Mouse (Mus musculus) kidney, embryonic 16.5 days (tissue): Measurements from ENCODE around the gene Iqcf3. TPM values are rescaled to one million over a fixed set of nuclear protein-coding genes. Genes with fewer than 3 reads are reported as not detected.

Experiments used
- ATAC-seq: fragments of 200-750 bp; cut with Nextera tagmentation; 2 replicates; pipeline ENCODE4 v1.8.0; 2017; ENCODE audit warnings: moderate TSS enrichment; ENCODE audit not compliant: low FRiP score, low TSS enrichment
- H3K27ac ChIP-seq: fragments of 300-500 bp; sonication (generic); 2 replicates; pipeline ENCODE4 v1.5.1; 2014; ENCODE audit warnings: low read length
- H3K27me3 ChIP-seq: fragments of 300-500 bp; sonication (generic); 2 replicates; pipeline ENCODE4 v1.6.1; 2014; ENCODE audit warnings: low read length, control low read depth, mixed read lengths; ENCODE audit not compliant: insufficient read depth
- H3K36me3 ChIP-seq: fragments of 300-500 bp; sonication (generic); 2 replicates; pipeline ENCODE4 v1.6.1; 2014; ENCODE audit warnings: low read length, control low read depth, mixed read lengths; ENCODE audit not compliant: insufficient read depth
- H3K4me1 ChIP-seq: fragments of 300-500 bp; sonication (generic); 2 replicates; pipeline ENCODE4 v1.6.1; 2014; ENCODE audit warnings: low read length, control low read depth, mixed read lengths; ENCODE audit not compliant: insufficient read depth
- H3K4me2 ChIP-seq: fragments of 300-500 bp; sonication (generic); replicated peaks from 2 replicates; pipeline ENCODE4 v1.6.1; 2014; ENCODE audit warnings: low read depth, low read length
- H3K4me3 ChIP-seq: fragments of 300-500 bp; sonication (generic); 2 replicates; pipeline ENCODE4 v1.5.1; 2014; ENCODE audit warnings: mild to moderate bottlenecking, low read length
- H3K9ac ChIP-seq: fragments of 300-500 bp; sonication (generic); replicated peaks from 2 replicates; pipeline ENCODE4 v1.6.1; 2014; ENCODE audit warnings: low read length
- H3K9me3 ChIP-seq: fragments of 300-500 bp; sonication (generic); 2 replicates; pipeline ENCODE4 v1.6.1; 2016; ENCODE audit warnings: low read length, control low read depth
- WGBS: fragments of 180-500 bp; shearing (Covaris S2); extraction: QIAGEN DNeasy Blood & Tissue Kit; methylation state at CpG from one replicate; pipeline ENCODE4 v1.1.7; 2014; 5-methylcytosine and 5-hydroxymethylcytosine counted together
- polyA plus RNA-seq: library from polyadenylated mRNA; unstranded; fragments of >200 nt; fragmentation: Nextera tagmentation; extraction: Ambion mirVana; gene quantifications from 2 replicates; pipeline ENCODE4 v1.2.1, GENCODE M21; 2015

The Iqcf3 gene
- polyA plus RNA-seq, 1 experiment from 2014 or later, result not detected

DNA sequence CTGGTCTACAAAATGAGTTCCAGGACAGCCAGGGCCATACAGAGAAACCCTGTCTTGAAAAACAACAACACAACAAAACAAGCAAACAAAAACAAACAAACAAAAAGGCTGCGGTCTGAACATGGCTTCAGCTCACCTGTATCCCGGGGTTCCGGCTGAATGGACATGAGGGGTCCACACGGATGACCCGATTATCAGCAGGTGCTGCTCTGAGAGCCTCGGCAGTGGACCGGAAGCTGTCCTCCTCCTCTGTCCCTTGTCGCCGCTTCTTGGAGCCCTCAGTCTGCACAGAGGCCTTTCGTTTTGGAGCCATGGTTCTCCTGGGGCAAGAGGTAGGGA is 85.8 kb downstream of the Iqcf3 start, which contains the start of gene Rrp9:
Gene Rrp9 (plus strand): TSS at position 301 of the 339 bp plus-strand sequence.
- Histone ChIP-seq H3K4me2 (peak within 1 kb of the TSS; percentile 37), H3K9ac (peak within 1 kb of the TSS; percentile 55), H3K27ac (peak within 1 kb of the TSS; percentile 63), H3K4me3 (peak within 1 kb of the TSS; percentile 3), H3K36me3 (peaks cover 2% of the 10 kb centered on the region), H3K9me3 (no peaks in the 10 kb centered on the region), H3K27me3 (no peaks in the 10 kb centered on the region), H3K4me1 (peaks cover 45% of the 10 kb centered on the region)
- 83% methylated on average over 10 of the region's 10 CpGs for WGBS
- ATAC-seq, result no peak

DNA sequence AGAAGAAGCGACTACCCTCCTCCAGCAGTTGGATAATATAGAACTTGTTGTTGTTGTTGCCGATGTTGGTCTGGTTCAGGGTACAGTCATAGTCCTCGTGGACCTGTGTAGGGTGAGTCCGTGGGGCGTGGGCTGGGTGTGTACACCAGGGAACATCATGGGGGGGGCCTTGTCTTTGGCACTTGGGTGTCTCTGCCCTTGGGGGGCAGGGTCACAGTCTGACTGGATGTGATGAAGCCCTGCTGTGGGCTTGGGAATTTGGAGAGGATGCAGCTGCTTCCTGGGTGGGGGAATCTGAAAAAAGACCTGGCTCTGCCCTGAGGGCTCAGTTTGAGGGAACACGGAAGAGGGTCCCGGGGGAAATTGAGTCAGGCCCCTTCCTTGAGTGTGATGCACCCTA is 86.4 kb downstream of the Iqcf3 start:
- no peak overlapping the region for H3K27ac ChIP-seq
- ATAC-seq, result no peak
- WGBS, result 74% methylated on average over 7 of the region's 7 CpGs
- H3K9ac ChIP-seq, result peak overlapping the region; percentile 29
- H3K4me1 ChIP-seq, result peaks cover 45% of the 10 kb centered on the region
- no peaks in the 10 kb centered on the region for H3K27me3 ChIP-seq
- H3K4me3 ChIP-seq, result no peak overlapping the region
- H3K36me3 ChIP-seq, result no peaks in the 10 kb centered on the region
- no peak overlapping the region for H3K4me2 ChIP-seq
- no peaks in the 10 kb centered on the region for H3K9me3 ChIP-seq

DNA sequence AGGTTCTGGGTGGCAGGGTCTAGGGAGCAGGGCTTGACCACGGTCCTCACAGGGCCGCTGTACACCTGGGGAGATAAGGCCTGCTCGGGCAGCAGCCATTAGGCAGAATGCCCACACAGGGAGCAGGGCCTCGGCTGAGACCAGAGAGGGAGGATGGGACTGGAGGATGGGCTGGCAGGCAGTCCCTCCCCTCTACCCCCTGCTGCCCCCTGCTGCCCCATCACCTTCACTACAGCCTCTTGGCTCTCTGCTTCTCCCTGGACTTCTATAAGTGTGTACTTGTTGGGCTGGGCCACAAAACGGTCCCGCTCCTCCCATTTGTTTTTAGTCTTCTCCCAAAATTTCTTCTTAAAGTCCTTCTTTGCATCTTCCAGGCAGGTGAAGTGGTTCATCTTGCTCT is 87.0 kb downstream of the Iqcf3 start:
- Histone ChIP-seq H3K4me2 (0 out of 2 replicates have a peak overlapping the region, but pooled peaks have one; percentile 15), H3K4me1 (peaks cover 45% of the 10 kb centered on the region), H3K4me3 (no peak overlapping the region), H3K9ac (peak overlapping the region; percentile 47), H3K9me3 (no peaks in the 10 kb centered on the region), H3K27me3 (no peaks in the 10 kb centered on the region), H3K36me3 (no peaks in the 10 kb centered on the region), H3K27ac (no peak overlapping the region)
- peak; percentile 5 for ATAC-seq
- 5% methylated on average over 6 of the region's 6 CpGs for WGBS

DNA sequence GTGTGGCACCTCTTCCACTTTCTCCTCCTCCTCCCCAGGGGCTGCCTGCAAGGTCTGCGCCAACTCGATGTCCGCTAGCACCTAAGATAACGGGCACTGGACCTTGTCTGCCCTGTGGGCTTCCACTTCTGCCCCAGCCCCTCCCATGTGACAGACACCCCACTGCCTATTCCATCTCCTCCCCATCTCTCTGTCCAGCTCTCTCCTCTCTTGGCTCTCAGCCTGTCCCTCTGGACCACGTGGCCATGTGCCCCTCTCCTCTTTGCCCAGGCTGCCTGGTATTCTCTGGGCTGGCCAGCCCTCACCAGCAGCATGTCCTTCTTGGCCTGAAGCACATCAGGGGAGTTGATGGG is 87.7 kb downstream of the Iqcf3 start:
- no peak overlapping the region for H3K27ac ChIP-seq
- H3K27me3 ChIP-seq, result no peaks in the 10 kb centered on the region
- no peak overlapping the region for H3K4me2 ChIP-seq
- no peak overlapping the region for H3K9ac ChIP-seq
- H3K4me1 ChIP-seq, result peaks cover 45% of the 10 kb centered on the region
- no peaks in the 10 kb centered on the region for H3K36me3 ChIP-seq
- no peak for ATAC-seq
- no peak overlapping the region for H3K4me3 ChIP-seq
- WGBS, result 78% methylated on average over 5 of the region's 5 CpGs
- no peaks in the 10 kb centered on the region for H3K9me3 ChIP-seq

DNA sequence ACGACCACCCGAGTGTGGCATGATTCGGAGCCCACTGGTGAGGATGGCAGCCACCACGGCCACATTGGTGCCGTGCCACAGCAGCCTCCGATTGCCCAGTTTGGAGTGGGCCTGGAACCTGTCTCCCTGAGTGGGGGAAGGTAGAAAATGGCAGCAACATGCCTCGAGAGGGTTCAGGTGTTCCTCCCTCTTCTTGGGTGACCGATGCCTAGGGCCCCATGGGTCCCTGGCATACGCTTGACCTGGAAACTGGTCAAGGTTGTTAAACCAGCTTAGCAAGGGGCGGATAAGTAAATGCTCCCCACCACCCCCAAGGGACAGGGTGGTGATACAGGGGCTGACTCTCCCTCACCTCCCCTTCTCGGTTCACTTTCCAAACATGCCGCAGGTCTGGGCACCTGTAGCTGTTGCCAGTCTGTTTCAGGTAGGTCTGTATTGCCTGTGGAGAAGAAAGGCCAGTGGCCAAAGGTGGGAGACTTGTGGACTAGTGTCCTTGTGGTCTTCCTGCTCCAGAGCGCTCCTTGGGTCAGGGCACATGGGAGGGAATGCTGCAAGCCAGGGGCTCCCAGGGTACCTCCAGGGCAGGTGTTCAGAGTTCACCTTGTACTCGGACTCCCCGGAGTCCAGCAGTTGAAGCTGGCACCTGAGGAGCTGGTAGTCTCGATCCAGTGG is 88.2 kb downstream of the Iqcf3 start:
- Histone ChIP-seq H3K9me3 (no peaks in the 10 kb centered on the region), H3K4me3 (no peak overlapping the region), H3K36me3 (no peaks in the 10 kb centered on the region), H3K27me3 (no peaks in the 10 kb centered on the region), H3K4me2 (no peak overlapping the region), H3K4me1 (peaks cover 42% of the 10 kb centered on the region), H3K9ac (0 out of 2 replicates have a peak overlapping the region, but pooled peaks have one; percentile 31), H3K27ac (no peak overlapping the region)
- 88% methylated on average over 16 of the region's 16 CpGs for WGBS
- no peak for ATAC-seq

DNA sequence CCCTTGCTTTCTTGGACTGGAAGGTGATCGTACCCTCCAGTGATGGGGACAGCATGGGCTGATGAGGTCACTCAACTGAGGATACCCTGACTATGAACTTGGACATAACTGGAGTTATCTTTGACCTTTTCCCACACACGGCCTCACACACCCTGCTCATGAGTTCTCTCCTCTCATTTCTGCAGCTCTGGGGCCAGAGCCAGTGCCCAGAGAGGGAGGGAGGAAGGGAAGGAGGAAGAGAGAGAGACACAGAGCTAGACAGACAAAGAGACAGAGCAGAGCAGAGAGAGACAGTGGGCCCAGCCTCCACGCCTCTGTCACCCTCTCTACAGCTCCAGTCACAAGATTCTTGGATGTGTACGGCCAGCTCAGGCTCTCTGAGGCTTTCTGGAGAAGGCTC is 89.1 kb downstream of the Iqcf3 start:
- Histone ChIP-seq H3K27ac (0 out of 2 replicates have a peak overlapping the region, but pooled peaks have one; percentile 13), H3K4me2 (peak overlapping the region; percentile 41; the same call in 1 of the 2 replicates), H3K27me3 (no peaks in the 10 kb centered on the region), H3K9ac (peak overlapping the region; percentile 31), H3K9me3 (no peaks in the 10 kb centered on the region), H3K36me3 (no peaks in the 10 kb centered on the region), H3K4me1 (peaks cover 34% of the 10 kb centered on the region), H3K4me3 (no peak overlapping the region)
- 67% methylated on average over 4 of the region's 4 CpGs for WGBS
- no peak for ATAC-seq

DNA sequence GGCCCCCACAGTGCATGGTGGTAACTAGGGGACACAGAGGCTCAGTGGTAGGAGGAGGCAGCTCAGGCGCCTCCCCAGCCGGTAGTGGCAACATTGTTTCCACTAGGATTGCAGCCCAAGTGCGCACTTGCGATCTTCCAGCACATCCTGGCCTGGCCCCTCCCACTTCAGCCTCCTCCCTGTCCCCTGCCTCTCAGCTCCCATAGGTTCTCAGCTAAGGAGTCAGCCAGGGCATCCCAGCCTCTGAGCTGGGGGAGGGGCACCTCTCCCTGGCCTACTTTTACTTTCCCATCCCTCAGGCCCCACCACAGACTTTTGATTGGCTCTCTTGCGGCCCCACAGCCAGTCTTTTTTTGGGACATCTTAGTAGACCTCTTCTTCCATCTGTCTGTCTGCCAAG is 89.5 kb downstream of the Iqcf3 start:
- Histone ChIP-seq H3K4me1 (peaks cover 34% of the 10 kb centered on the region), H3K9me3 (no peaks in the 10 kb centered on the region), H3K36me3 (no peaks in the 10 kb centered on the region), H3K9ac (no peak overlapping the region; the same call in 1 of the 2 replicates), H3K4me2 (peak overlapping the region; percentile 41), H3K27ac (0 out of 2 replicates have a peak overlapping the region, but pooled peaks have one; percentile 13), H3K27me3 (no peaks in the 10 kb centered on the region), H3K4me3 (peak overlapping the region; percentile 21; the same call in 1 of the 2 replicates)
- ATAC-seq, result 0 out of 2 replicates have a peak, but pooled peaks have one; percentile 5
- WGBS, result 19% methylated on average over 5 of the region's 5 CpGs

DNA sequence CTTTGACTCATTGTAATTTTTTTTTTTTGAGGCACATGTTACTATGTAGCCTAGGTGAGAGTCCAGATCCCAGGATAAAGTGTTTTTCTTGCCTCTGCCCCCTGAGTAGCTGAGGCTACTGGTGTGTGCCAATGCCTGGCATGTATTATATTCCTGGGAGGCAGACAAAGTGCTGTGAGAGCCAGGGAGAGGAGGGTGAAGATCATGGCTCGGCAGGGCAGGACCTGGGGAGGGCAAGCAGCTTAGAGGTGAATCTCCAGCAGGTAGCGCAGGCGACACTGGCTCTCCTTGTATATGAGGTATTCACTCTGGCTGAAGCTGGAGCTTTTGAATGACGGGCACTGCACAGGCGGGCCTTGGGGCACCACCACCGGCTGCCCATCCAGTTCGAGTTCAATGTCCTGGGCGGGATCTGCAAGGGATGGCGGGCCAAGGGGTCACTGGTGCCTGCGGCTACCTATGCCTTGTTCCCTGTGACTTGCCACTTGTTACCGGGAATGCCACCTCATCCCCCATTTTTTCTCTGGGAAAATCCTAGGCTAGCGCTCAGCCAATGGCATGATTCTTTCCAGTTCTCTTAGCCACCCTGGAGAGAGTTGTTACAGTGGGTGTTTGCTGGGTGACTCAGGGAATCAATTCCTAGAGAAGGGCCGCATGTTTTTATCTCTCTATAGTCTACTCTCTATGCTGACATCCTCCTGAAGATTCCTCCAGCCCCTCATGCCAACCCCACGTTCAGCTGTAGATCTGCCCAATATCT is 90.3 kb downstream of the Iqcf3 start:
- H3K27me3 ChIP-seq, result no peaks in the 10 kb centered on the region
- H3K4me3 ChIP-seq, result 0 out of 2 replicates have a peak overlapping the region, but pooled peaks have one; percentile 21
- no peak overlapping the region for H3K27ac ChIP-seq
- peak overlapping the region; percentile 41 for H3K4me2 ChIP-seq
- H3K9ac ChIP-seq, result no peak overlapping the region; the same call in 1 of the 2 replicates
- no peaks in the 10 kb centered on the region for H3K9me3 ChIP-seq
- WGBS, result 70% methylated on average over 14 of the region's 14 CpGs
- no peaks in the 10 kb centered on the region for H3K36me3 ChIP-seq
- peaks cover 31% of the 10 kb centered on the region for H3K4me1 ChIP-seq
- ATAC-seq, result no peak

DNA sequence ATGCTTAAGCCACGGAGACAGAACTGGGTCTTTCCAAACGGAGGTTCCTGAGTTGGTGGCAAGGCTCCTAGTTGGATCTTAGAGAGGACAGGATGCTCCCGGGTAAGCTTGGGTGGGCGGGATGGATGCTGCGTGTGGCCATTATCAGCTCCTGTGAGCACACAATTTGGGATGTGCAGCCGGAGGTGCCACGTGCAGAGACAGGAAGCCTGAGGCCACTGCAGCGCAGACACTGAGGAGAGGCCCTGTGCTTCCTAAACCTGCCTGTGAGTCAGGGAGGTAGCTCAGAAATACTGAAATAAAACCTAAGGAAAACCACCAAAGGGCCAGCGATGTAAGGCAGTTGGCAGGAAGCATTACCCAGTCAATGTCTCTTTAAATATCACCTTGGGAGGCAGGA is 91.7 kb downstream of the Iqcf3 start:
- H3K9me3 ChIP-seq, result no peaks in the 10 kb centered on the region
- H3K36me3 ChIP-seq, result no peaks in the 10 kb centered on the region
- H3K4me3 ChIP-seq, result no peak overlapping the region
- no peak overlapping the region for H3K9ac ChIP-seq
- H3K27me3 ChIP-seq, result no peaks in the 10 kb centered on the region
- ATAC-seq, result no peak
- peaks cover 28% of the 10 kb centered on the region for H3K4me1 ChIP-seq
- no peak overlapping the region for H3K27ac ChIP-seq
- WGBS, result 63% methylated on average over 9 of the region's 9 CpGs
- H3K4me2 ChIP-seq, result no peak overlapping the region

DNA sequence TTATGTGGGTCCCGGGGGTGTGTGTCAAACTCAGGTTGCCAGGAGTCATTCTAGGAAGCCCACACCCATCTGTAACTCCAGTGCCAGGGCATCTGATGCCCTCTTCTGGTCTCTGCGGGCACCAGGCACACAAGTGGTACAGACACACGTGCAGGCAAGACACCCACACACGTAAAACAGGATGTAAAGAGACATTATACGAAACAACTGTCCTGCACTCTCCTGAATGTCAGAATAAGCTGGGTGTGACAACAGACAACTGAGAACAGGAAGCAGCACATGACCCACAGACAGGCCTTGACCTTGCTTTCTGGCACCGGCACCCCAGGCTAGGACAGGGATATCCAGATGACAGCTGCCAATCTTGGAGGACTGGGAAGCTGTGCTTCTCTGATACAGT is 92.1 kb downstream of the Iqcf3 start:
- Histone ChIP-seq H3K27me3 (no peaks in the 10 kb centered on the region), H3K9ac (no peak overlapping the region), H3K27ac (no peak overlapping the region), H3K36me3 (no peaks in the 10 kb centered on the region), H3K4me1 (peaks cover 28% of the 10 kb centered on the region), H3K9me3 (no peaks in the 10 kb centered on the region), H3K4me3 (no peak overlapping the region), H3K4me2 (no peak overlapping the region)
- WGBS, result 61% methylated on average over 6 of the region's 6 CpGs
- no peak for ATAC-seq
